Mouse (Mus musculus): ENCODE results near the gene Slc29a1. TPM values are rescaled to one million over a fixed set of nuclear protein-coding genes. Genes with fewer than 3 reads are reported as not detected.
A peak's percentile ranks its signal among the peaks of the same experiment; 100 is the strongest.

Slc29a1 gene
- polyA plus RNA-seq, 1 experiment: 143 TPM

DNA sequence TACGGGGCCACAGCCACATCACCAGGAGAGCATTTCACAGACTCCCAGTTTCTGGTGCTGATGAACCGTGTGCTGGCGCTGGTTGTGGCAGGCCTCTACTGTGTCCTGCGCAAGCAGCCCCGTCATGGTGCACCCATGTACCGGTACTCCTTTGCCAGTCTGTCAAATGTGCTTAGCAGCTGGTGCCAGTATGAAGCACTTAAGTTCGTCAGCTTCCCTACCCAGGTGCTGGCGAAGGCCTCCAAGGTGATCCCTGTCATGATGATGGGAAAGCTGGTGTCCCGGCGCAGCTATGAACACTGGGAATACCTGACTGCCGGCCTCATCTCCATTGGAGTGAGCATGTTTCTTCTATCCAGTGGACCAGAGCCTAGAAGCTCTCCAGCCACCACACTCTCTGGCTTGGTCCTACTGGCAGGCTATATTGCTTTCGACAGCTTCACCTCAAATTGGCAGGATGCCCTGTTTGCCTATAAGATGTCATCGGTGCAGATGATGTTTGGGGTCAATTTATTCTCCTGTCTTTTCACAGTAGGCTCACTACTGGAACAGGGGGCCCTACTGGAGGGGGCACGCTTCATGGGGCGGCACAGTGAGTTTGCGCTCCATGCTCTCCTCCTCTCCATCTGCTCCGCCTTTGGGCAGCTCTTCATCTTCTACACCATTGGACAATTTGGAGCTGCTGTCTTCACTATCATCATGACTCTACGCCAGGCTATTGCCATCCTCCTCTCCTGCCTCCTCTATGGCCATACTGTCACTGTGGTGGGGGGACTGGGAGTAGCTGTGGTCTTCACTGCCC lies 32.8 kb downstream of the Slc29a1 start:
- H3K27me3 ChIP-seq (ENCODE audit: control insufficient read depth, insufficient read depth, low read length): no peaks in the 10 kb centered on the region
- TF ChIP-seq POLR2A (IDR thresholded peaks at IDR 0.05; ENCODE audit: control insufficient read depth, low read depth, low read length): no peak
- TF ChIP-seq CTCF (IDR thresholded peaks at IDR 0.05; ENCODE audit: control insufficient read depth, insufficient read depth, insufficient replicate concordance, low read depth, low read length): no peak
- peaks cover 4% of the 10 kb centered on the region for H3K36me3 ChIP-seq (ENCODE audit: control insufficient read depth, insufficient read depth, low read length)
- no peak overlapping the region for H3K4me3 ChIP-seq (ENCODE audit: control insufficient read depth, low read depth, low read length)
- H3K4me1 ChIP-seq (ENCODE audit: control insufficient read depth, insufficient read depth, low read length): peaks cover 9% of the 10 kb centered on the region
- H3K27ac ChIP-seq (ENCODE audit: control insufficient read depth, insufficient read depth, low read depth, low read length): no peak overlapping the region

DNA sequence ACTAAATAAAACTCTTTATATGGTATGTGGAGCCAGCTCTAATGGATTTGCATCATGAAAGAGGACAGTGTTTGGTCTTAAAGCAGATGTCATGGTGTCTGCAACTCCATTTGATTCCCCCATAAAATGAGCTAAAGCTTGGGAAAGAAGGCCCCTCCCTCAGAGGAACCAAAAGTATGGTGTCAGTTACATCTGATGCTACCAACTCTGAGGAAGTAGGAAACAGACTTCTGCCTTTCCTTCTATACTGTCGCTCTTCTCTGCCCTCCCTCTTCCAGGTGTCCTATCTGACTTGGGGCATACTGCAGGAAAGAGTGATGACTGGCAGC lies 33.4 kb downstream of the Slc29a1 start:
- Histone ChIP-seq H3K27me3 (ENCODE audit: control insufficient read depth, insufficient read depth, low read length) (no peaks in the 10 kb centered on the region), H3K36me3 (ENCODE audit: control insufficient read depth, insufficient read depth, low read length) (peaks cover 4% of the 10 kb centered on the region), H3K4me3 (ENCODE audit: control insufficient read depth, low read depth, low read length) (no peak overlapping the region), H3K4me1 (ENCODE audit: control insufficient read depth, insufficient read depth, low read length) (peaks cover 9% of the 10 kb centered on the region), H3K27ac (ENCODE audit: control insufficient read depth, insufficient read depth, low read depth, low read length) (no peak overlapping the region)
- TF ChIP-seq POLR2A (IDR thresholded peaks at IDR 0.05; ENCODE audit: control insufficient read depth, low read depth, low read length): no peak
- no peak for TF ChIP-seq CTCF (IDR thresholded peaks at IDR 0.05; ENCODE audit: control insufficient read depth, insufficient read depth, insufficient replicate concordance, low read depth, low read length)

DNA sequence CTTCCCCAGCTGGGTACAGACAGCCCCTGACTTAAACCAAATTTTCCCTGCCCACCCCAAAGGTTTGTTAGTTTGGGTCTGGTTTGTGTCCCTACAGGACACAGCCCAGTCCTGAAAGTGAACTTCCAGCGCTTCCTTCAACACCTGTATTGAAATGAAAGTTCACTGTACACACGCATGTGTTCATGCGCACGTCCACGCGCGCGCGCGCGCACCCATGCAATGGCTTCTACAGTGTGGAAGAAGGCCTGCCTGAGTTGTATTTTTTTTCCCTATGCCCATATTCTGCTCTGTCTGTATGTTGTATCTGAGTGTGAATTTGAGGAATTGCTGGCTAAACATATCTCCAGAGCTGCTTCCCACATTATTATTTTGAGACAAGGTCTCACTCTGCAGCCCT lies 34.3 kb downstream of the Slc29a1 start:
- H3K36me3 ChIP-seq (ENCODE audit: control insufficient read depth, insufficient read depth, low read length): no peaks in the 10 kb centered on the region; the same call in none of the 2 replicates
- H3K4me3 ChIP-seq (ENCODE audit: control insufficient read depth, low read depth, low read length): no peak overlapping the region
- TF ChIP-seq CTCF (IDR thresholded peaks at IDR 0.05; ENCODE audit: control insufficient read depth, insufficient read depth, insufficient replicate concordance, low read depth, low read length) (no peak), POLR2A (IDR thresholded peaks at IDR 0.05; ENCODE audit: control insufficient read depth, low read depth, low read length) (no peak)
- no peaks in the 10 kb centered on the region for H3K27me3 ChIP-seq (ENCODE audit: control insufficient read depth, insufficient read depth, low read length)
- H3K4me1 ChIP-seq (ENCODE audit: control insufficient read depth, insufficient read depth, low read length): peaks cover 9% of the 10 kb centered on the region
- no peak overlapping the region for H3K27ac ChIP-seq (ENCODE audit: control insufficient read depth, insufficient read depth, low read depth, low read length)

DNA sequence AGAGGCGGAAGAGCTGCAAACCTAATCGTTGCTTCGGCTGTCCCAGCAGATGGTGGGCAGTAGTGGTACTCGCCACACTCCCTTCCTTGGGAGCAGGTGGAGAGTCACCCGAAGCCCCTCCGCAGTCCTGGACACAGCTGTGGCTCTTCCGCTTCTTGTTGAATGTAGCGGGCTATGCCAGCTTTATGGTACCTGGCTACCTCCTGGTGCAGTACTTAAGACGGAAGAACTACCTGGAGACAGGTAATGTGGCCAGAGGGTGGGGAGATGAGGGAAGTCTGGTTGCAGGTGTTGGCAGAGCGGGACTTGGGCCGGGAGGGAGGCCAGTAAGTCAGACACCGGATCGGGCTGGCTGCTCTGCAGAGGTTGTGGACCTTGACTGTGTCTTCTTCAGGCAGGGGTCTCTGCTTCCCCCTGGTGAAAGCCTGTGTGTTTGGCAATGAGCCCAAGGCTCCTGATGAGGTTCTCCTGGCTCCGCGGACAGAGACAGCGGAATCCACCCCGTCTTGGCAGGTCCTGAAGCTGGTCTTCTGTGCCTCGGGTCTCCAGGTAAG lies 34.8 kb downstream of the Slc29a1 start:
- TF ChIP-seq CTCF (IDR thresholded peaks at IDR 0.05; ENCODE audit: control insufficient read depth, insufficient read depth, insufficient replicate concordance, low read depth, low read length) (no peak), POLR2A (IDR thresholded peaks at IDR 0.05; ENCODE audit: control insufficient read depth, low read depth, low read length) (no peak)
- Histone ChIP-seq H3K36me3 (ENCODE audit: control insufficient read depth, insufficient read depth, low read length) (no peaks in the 10 kb centered on the region; the same call in 1 of the 2 replicates), H3K27ac (ENCODE audit: control insufficient read depth, insufficient read depth, low read depth, low read length) (peak overlapping the region; percentile 55), H3K4me1 (ENCODE audit: control insufficient read depth, insufficient read depth, low read length) (peaks cover 9% of the 10 kb centered on the region), H3K4me3 (ENCODE audit: control insufficient read depth, low read depth, low read length) (peak overlapping the region; percentile 83), H3K27me3 (ENCODE audit: control insufficient read depth, insufficient read depth, low read length) (no peaks in the 10 kb centered on the region)

DNA sequence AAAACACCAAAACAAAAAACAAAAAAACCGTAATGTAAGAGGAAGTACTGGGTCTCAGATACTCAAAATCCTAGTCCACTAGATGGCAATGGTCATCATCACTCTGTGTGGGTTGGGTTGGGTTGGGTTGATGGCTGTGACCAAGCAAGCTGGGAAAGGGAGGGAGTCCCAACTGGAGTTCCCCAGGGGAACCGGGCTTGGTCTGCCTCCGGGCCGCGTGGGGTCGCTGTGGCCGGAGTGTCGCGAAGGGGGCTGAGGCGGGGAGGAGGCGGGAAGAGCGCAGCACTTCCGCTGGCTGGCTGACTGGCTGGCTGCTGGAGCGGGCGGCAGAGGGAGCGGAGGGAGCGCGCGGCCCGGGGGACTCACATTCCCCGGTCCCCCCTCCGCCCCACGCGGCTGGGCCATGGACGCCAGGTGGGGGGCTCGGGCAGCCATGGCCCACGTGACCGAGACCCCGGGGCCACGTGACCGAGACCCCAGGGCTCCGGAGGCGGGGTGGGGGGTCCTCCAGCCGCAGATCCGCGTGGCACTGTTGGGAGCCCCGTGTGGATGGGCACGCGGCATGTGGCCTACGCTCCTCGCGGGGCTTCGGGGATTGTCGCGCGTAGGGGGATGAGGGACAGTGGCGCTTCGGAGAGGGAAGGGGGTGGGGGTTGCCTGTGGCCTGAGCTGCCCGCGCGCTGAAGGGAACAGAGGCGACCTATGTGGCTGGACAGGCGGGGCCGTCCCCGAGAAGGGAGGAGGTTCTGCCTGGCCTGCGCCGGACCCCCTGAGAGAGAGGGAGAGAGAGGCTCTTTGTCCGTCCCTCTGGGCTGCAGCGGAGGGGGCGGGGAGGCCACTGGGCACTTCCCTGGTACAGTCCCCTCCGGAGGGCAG lies 35.5 kb downstream of the Slc29a1 start, which contains the start of gene Slc35b2:
Slc35b2 (plus strand) TSS at position 220 of the 876 bp plus-strand sequence.
- Histone ChIP-seq H3K36me3 (ENCODE audit: control insufficient read depth, insufficient read depth, low read length) (no peaks in the 10 kb centered on the region), H3K27ac (ENCODE audit: control insufficient read depth, insufficient read depth, low read depth, low read length) (peak within 1 kb of the TSS; percentile 55), H3K4me3 (ENCODE audit: control insufficient read depth, low read depth, low read length) (peak within 1 kb of the TSS; percentile 83), H3K27me3 (ENCODE audit: control insufficient read depth, insufficient read depth, low read length) (no peaks in the 10 kb centered on the region), H3K4me1 (ENCODE audit: control insufficient read depth, insufficient read depth, low read length) (peaks cover 9% of the 10 kb centered on the region)
- peak; percentile 69; the same call in 1 of the 2 replicates for TF ChIP-seq CTCF (IDR thresholded peaks at IDR 0.05; ENCODE audit: control insufficient read depth, insufficient read depth, insufficient replicate concordance, low read depth, low read length)
- TF ChIP-seq POLR2A (IDR thresholded peaks at IDR 0.05; ENCODE audit: control insufficient read depth, low read depth, low read length): peak; percentile 55; the same call in 1 of the 2 replicates

DNA sequence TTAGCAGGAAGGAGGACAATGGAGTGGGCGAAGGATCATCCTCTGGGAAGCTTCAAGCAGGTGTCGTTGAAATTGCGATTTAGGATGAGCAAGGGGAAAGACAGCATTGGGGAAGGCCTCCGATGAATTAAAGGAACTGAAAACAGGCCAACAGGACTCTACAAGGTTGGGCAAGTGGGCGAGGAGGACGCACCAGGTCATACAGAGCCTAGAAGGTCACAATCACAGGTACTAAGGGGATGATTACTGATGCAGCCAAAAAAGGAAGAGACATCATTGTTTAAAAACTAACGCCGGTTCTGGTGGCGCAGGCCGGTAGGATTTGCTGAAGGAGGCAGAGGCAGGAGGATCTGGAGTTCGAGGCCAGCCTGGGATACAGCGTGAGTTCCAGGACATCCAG lies 36.2 kb downstream of the Slc29a1 start:
- Histone ChIP-seq H3K4me3 (ENCODE audit: control insufficient read depth, low read depth, low read length) (no peak overlapping the region), H3K4me1 (ENCODE audit: control insufficient read depth, insufficient read depth, low read length) (peaks cover 9% of the 10 kb centered on the region), H3K27ac (ENCODE audit: control insufficient read depth, insufficient read depth, low read depth, low read length) (no peak overlapping the region), H3K36me3 (ENCODE audit: control insufficient read depth, insufficient read depth, low read length) (no peaks in the 10 kb centered on the region), H3K27me3 (ENCODE audit: control insufficient read depth, insufficient read depth, low read length) (no peaks in the 10 kb centered on the region)
- TF ChIP-seq CTCF (IDR thresholded peaks at IDR 0.05; ENCODE audit: control insufficient read depth, insufficient read depth, insufficient replicate concordance, low read depth, low read length) (no peak), POLR2A (IDR thresholded peaks at IDR 0.05; ENCODE audit: control insufficient read depth, low read depth, low read length) (no peak)

All from testis, adult 2 months (tissue).